In genomic region chr5:138118041-138118440, GRCm38 (mm10) we compare ENCODE assay signal across 9 mouse cellular contexts. TPM values are rescaled to one million over a fixed set of nuclear protein-coding genes. Genes with fewer than 3 reads are reported as not detected.
DNase-seq lines count a peak whose midpoint lies in the region; ATAC-seq and TF ChIP-seq lines count a peak whose summit lies in the region.
"Had no signal": no experiment of that assay in that cellular context is flagged by ENCODE, and none has a peak within 500 bp of the region (broad histone marks: within the 10 kb centered on the region; RNA-seq: fewer than 3 reads in every experiment).

No protein-coding gene starts in this region.

- peaks cover 3% of the 10 kb centered on the region; the same call in 1 of the 2 replicates for H3K4me1 ChIP-seq in neural tube, embryonic 11.5 days (ENCODE audit: control insufficient read depth, insufficient read depth, low read length)
- peaks cover 9% of the 10 kb centered on the region for H3K4me1 ChIP-seq in limb, embryonic 14.5 days (ENCODE audit: control insufficient read depth, insufficient read depth, low read length)
- H3K4me1 ChIP-seq in stomach, postnatal 0 days (replicated peaks; ENCODE audit: control insufficient read depth, insufficient read depth): no peaks in the 10 kb centered on the region

- TF ChIP-seq POLR2A in limb, embryonic 14.5 days (IDR thresholded peaks at IDR 0.05; ENCODE audit: borderline replicate concordance, extremely low read depth, insufficient read depth, insufficient read length): no peak

- 0 out of 2 replicates have a peak, but pooled peaks cover 2% of the 10 kb centered on the region for H3K36me3 ChIP-seq in neural tube, embryonic 11.5 days (ENCODE audit: control insufficient read depth, insufficient read depth, low read length)
- peaks cover 18% of the 10 kb centered on the region for H3K36me3 ChIP-seq in limb, embryonic 14.5 days (ENCODE audit: control insufficient read depth, insufficient read depth, low read length)
- H3K36me3 ChIP-seq in stomach, postnatal 0 days (ENCODE audit: control insufficient read depth, insufficient read depth, low read length): 0 out of 2 replicates have a peak, but pooled peaks cover 2% of the 10 kb centered on the region

- DNase-seq in cerebellum, adult 9-10 months: peak; percentile 6
- no peak for DNase-seq in cerebellum, postnatal 36 days
- DNase-seq in neural tube, embryonic 11.5 days (ENCODE audit: low spot score): no peak
- no peak for DNase-seq in neural tube, embryonic 10.5 days (ENCODE audit: extremely low spot score, low spot score)
- DNase-seq in limb, embryonic 14.5 days (ENCODE audit: low spot score): no peak
- DNase-seq in stomach, postnatal 0 days (ENCODE audit: low spot score): no peak
- DNase-seq in urinary bladder, adult 18-20 months (ENCODE audit: low spot score in 2 of 2): no peak
- no peak for DNase-seq in left cerebral cortex, postnatal 4 days
- DNase-seq: kidney, postnatal 4 days had no signal

- 92% methylated on average over 3 of the region's 3 CpGs for WGBS in neural tube, embryonic 11.5 days
- 73% methylated on average over 3 of the region's 3 CpGs for WGBS in limb, embryonic 14.5 days
- WGBS in stomach, postnatal 0 days: 53% methylated on average over 3 of the region's 3 CpGs

- intact Hi-C loops in left cerebral cortex, postnatal 4 days (cut with DNase I): no loop called here

- TF ChIP-seq EP300 in stomach, postnatal 0 days (optimal IDR thresholded peaks at IDR 0.05): no peak

- ATAC-seq in neural tube, embryonic 11.5 days (ENCODE audit: insufficient read depth, low FRiP score, low TSS enrichment): no peak
- ATAC-seq in limb, embryonic 14.5 days (ENCODE audit: low FRiP score, low read depth): no peak
- ATAC-seq in stomach, postnatal 0 days (ENCODE audit: low FRiP score, low TSS enrichment): no peak

- no peak overlapping the region for H3K27ac ChIP-seq in neural tube, embryonic 11.5 days (ENCODE audit: low read depth, low read length)
- H3K27ac ChIP-seq in limb, embryonic 14.5 days (replicated peaks; ENCODE audit: low read depth, low read length): no peak overlapping the region
- H3K27ac ChIP-seq in stomach, postnatal 0 days (replicated peaks): no peak overlapping the region

- H3K4me3 ChIP-seq in neural tube, embryonic 11.5 days (ENCODE audit: low read depth, low read length): peak overlapping the region; percentile 66
- H3K4me3 ChIP-seq in limb, embryonic 14.5 days (replicated peaks; ENCODE audit: low read length): peak overlapping the region; percentile 61
- no peak overlapping the region for H3K4me3 ChIP-seq in stomach, postnatal 0 days (ENCODE audit: low read depth, low read length)

- H3K27me3 ChIP-seq in neural tube, embryonic 11.5 days (ENCODE audit: control insufficient read depth, insufficient read depth, low read length): no peaks in the 10 kb centered on the region
- no peaks in the 10 kb centered on the region for H3K27me3 ChIP-seq in limb, embryonic 14.5 days (ENCODE audit: control insufficient read depth, insufficient read depth, low read length)
- no peaks in the 10 kb centered on the region for H3K27me3 ChIP-seq in stomach, postnatal 0 days (ENCODE audit: control insufficient read depth, insufficient read depth, low read length)

- H3K9ac ChIP-seq in neural tube, embryonic 11.5 days (ENCODE audit: low read length): no peak overlapping the region
- peak overlapping the region; percentile 67; the same call in 1 of the 2 replicates for H3K9ac ChIP-seq in limb, embryonic 14.5 days (ENCODE audit: low read depth, low read length, severe bottlenecking)
- no peak overlapping the region for H3K9ac ChIP-seq in stomach, postnatal 0 days (ENCODE audit: low read length)

- no peaks in the 10 kb centered on the region for H3K9me3 ChIP-seq in neural tube, embryonic 11.5 days (ENCODE audit: control insufficient read depth, low read length)
- H3K9me3 ChIP-seq in limb, embryonic 14.5 days (ENCODE audit: control insufficient read depth, low read length): no peaks in the 10 kb centered on the region
- no peaks in the 10 kb centered on the region for H3K9me3 ChIP-seq in stomach, postnatal 0 days (ENCODE audit: control insufficient read depth, low read length)

- peak overlapping the region; percentile 61 for H3K4me2 ChIP-seq in neural tube, embryonic 11.5 days (ENCODE audit: low read depth)
- peak overlapping the region; percentile 45 for H3K4me2 ChIP-seq in limb, embryonic 14.5 days (replicated peaks; ENCODE audit: low read depth, low read length, severe bottlenecking)
- peak overlapping the region; percentile 54 for H3K4me2 ChIP-seq in stomach, postnatal 0 days (replicated peaks; ENCODE audit: low read depth)

- TF ChIP-seq CTCF in stomach, postnatal 0 days (IDR thresholded peaks at IDR 0.05; ENCODE audit: low read depth): no peak

RNA-seq across cellular contexts. Expression of gene Zscan21, which starts 1.3 kb away (rescaled TPM):
- polyA plus RNA-seq in neural tube, embryonic 11.5 days (2014; fragmentation: Nextera tagmentation; extraction: Ambion mirVana): 126 and 128 TPM in 2 replicates
- 31.5 and 38.3 TPM in 2 replicates for polyA plus RNA-seq in limb, embryonic 14.5 days (2012; rRNA removed)
- 59.8 and 70.0 TPM in 2 replicates for polyA plus RNA-seq in limb, embryonic 14.5 days (2014; fragmentation: Nextera tagmentation; extraction: Ambion mirVana)
- 20.0 and 20.4 TPM in 2 replicates for polyA plus RNA-seq in stomach, postnatal 0 days (2015; fragmentation: Nextera tagmentation; extraction: Ambion mirVana)
- total RNA-seq in left cerebral cortex, postnatal 4 days (2021): 10 to 100 TPM; 34.9 to 35.7 TPM

RNA-seq across cellular contexts. Expression of gene Zkscan1, which starts 33.2 kb away (rescaled TPM):
- polyA plus RNA-seq in neural tube, embryonic 11.5 days (2014; fragmentation: Nextera tagmentation; extraction: Ambion mirVana): 43.8 and 45.1 TPM in 2 replicates
- polyA plus RNA-seq in limb, embryonic 14.5 days (2012; rRNA removed): 8.5 and 9.8 TPM in 2 replicates
- 25.3 and 25.4 TPM in 2 replicates for polyA plus RNA-seq in limb, embryonic 14.5 days (2014; fragmentation: Nextera tagmentation; extraction: Ambion mirVana)
- polyA plus RNA-seq in stomach, postnatal 0 days (2015; fragmentation: Nextera tagmentation; extraction: Ambion mirVana): 5.6 and 5.8 TPM in 2 replicates
- 10 to 100 TPM; 44.6 to 45.1 TPM for total RNA-seq in left cerebral cortex, postnatal 4 days (2021)

RNA-seq across cellular contexts. Expression of gene Zfp113, which starts 37.5 kb away (rescaled TPM):
- 25.5 and 27.8 TPM in 2 replicates for polyA plus RNA-seq in neural tube, embryonic 11.5 days (2014; fragmentation: Nextera tagmentation; extraction: Ambion mirVana)
- 5.1 and 5.2 TPM in 2 replicates for polyA plus RNA-seq in limb, embryonic 14.5 days (2012; rRNA removed)
- polyA plus RNA-seq in limb, embryonic 14.5 days (2014; fragmentation: Nextera tagmentation; extraction: Ambion mirVana): 11.3 and 12.6 TPM in 2 replicates
- polyA plus RNA-seq in stomach, postnatal 0 days (2015; fragmentation: Nextera tagmentation; extraction: Ambion mirVana): 6.1 and 8.0 TPM in 2 replicates
- 10 to 100 TPM; 13.1 to 13.2 TPM for total RNA-seq in left cerebral cortex, postnatal 4 days (2021)

RNA-seq across cellular contexts. Expression of gene Cops6, which starts 42.8 kb away (rescaled TPM):
- polyA plus RNA-seq in neural tube, embryonic 11.5 days (2014; fragmentation: Nextera tagmentation; extraction: Ambion mirVana): 316 and 319 TPM in 2 replicates
- 141 and 149 TPM in 2 replicates for polyA plus RNA-seq in limb, embryonic 14.5 days (2012; rRNA removed)
- 262 and 267 TPM in 2 replicates for polyA plus RNA-seq in limb, embryonic 14.5 days (2014; fragmentation: Nextera tagmentation; extraction: Ambion mirVana)
- polyA plus RNA-seq in stomach, postnatal 0 days (2015; fragmentation: Nextera tagmentation; extraction: Ambion mirVana): 173 and 180 TPM in 2 replicates
- total RNA-seq in left cerebral cortex, postnatal 4 days (2021): 100 to 1,000 TPM; 126 to 131 TPM

RNA-seq across cellular contexts. Expression of gene Ap4m1, which starts 53.8 kb away (rescaled TPM):
- 15.7 and 17.2 TPM in 2 replicates for polyA plus RNA-seq in neural tube, embryonic 11.5 days (2014; fragmentation: Nextera tagmentation; extraction: Ambion mirVana)
- polyA plus RNA-seq in limb, embryonic 14.5 days (2012; rRNA removed): 73.4 and 107 TPM in 2 replicates
- polyA plus RNA-seq in limb, embryonic 14.5 days (2014; fragmentation: Nextera tagmentation; extraction: Ambion mirVana): 18.6 and 19.9 TPM in 2 replicates
- polyA plus RNA-seq in stomach, postnatal 0 days (2015; fragmentation: Nextera tagmentation; extraction: Ambion mirVana): 9.3 and 9.9 TPM in 2 replicates
- total RNA-seq in left cerebral cortex, postnatal 4 days (2021): 10 to 100 TPM; 33.2 to 37.3 TPM
